Comparison of ENCODE assay signal across 8 mouse cellular contexts in the genomic region with DNA sequence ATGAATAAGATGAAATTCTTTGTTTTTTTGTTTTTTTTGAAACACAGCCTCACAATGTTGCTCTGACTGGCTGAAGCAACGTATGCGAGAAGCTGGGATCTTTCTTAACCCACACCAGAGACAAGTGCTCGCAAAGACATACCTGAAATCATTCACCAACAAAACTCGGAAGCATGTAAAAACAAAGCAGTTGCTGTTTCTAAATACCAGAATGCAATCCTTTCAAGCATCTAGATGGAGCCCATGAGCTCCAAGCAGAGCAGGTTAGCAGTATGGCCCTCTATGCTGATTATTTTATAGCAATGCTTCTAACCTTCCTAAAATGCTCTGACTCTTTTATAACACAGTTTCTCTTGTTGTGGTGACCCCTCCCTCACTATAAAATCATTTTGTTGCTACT. TPM values are rescaled to one million over a fixed set of nuclear protein-coding genes. Genes with fewer than 3 reads are reported as not detected.
DNase-seq lines count a peak whose midpoint lies in the region; ATAC-seq and TF ChIP-seq lines count a peak whose summit lies in the region.

No protein-coding gene starts in this region.

- peak overlapping the region; percentile 93 for H3K27ac ChIP-seq in embryonic fibroblast, embryonic 13.5 days (ENCODE audit: insufficient read depth, low read length)
- peak overlapping the region; percentile 92 for H3K27ac ChIP-seq in liver, embryonic 13.5 days

- H3K27me3 ChIP-seq in liver, embryonic 13.5 days: no peaks in the 10 kb centered on the region

- no peak for TF ChIP-seq POLR2A in embryonic fibroblast, embryonic 13.5 days (IDR thresholded peaks at IDR 0.05; ENCODE audit: low read depth, low read length)

- H3K4me2 ChIP-seq in liver, embryonic 13.5 days: peak overlapping the region; percentile 91

- H3K36me3 ChIP-seq in liver, embryonic 13.5 days: peaks cover 19% of the 10 kb centered on the region

- peak overlapping the region; percentile 100 for H3K9ac ChIP-seq in liver, embryonic 13.5 days

- ATAC-seq in liver, embryonic 13.5 days (ENCODE audit: low read depth): no peak

- intact Hi-C loops in left cerebral cortex, postnatal 10 days (cut with DNase I): no loop called here

- no peak for TF ChIP-seq CTCF in embryonic fibroblast, embryonic 13.5 days (IDR thresholded peaks at IDR 0.05; ENCODE audit: borderline replicate concordance, insufficient read depth, low read length)

- peak overlapping the region; percentile 73 for H3K4me3 ChIP-seq in embryonic fibroblast, embryonic 13.5 days (ENCODE audit: insufficient read depth, low read length)
- peak overlapping the region; percentile 100 for H3K4me3 ChIP-seq in liver, embryonic 13.5 days (replicated peaks)

- DNase-seq in embryo, embryonic 9.5 days (ENCODE audit: extremely low spot score): peak; percentile 12
- no peak for DNase-seq in embryo, embryonic 10 days (ENCODE audit: low spot score)
- DNase-seq in 416B (ENCODE audit: low read depth): peak; percentile 53
- DNase-seq in liver, embryonic 13.5 days: no peak
- no peak for DNase-seq in frontal cortex, postnatal 36 days (ENCODE audit: low spot score in 2 of 2)
- DNase-seq in urinary bladder, adult 2 months (ENCODE audit: low spot score): no peak
- no peak for DNase-seq in left cerebral cortex, postnatal 10 days (ENCODE audit: extremely low spot score in 1 of 2, low spot score in 2 of 2)

- no peaks in the 10 kb centered on the region for H3K9me3 ChIP-seq in liver, embryonic 13.5 days (replicated peaks)

- WGBS in liver, embryonic 13.5 days (ENCODE audit: insufficient replicate concordance): 21% methylated on average over 4 of the region's 4 CpGs

- H3K4me1 ChIP-seq in embryonic fibroblast, embryonic 13.5 days (ENCODE audit: control insufficient read depth, insufficient read depth, low read length): peaks cover 4% of the 10 kb centered on the region; the same call in 1 of the 2 replicates
- H3K4me1 ChIP-seq in liver, embryonic 13.5 days (replicated peaks): peaks cover 32% of the 10 kb centered on the region

RNA-seq across cellular contexts. Expression of gene Ppp4r3a, which starts 0.7 kb away (rescaled TPM):
- 84.8 and 92.5 TPM in 2 replicates for polyA plus RNA-seq in embryonic fibroblast, embryonic 13.5 days (2011; ENCODE audit: insufficient read length, low read depth, missing spikeins)
- 19.1 and 25.9 TPM in 2 replicates for polyA plus RNA-seq in liver, embryonic 13.5 days (2015; fragmentation: Nextera tagmentation; extraction: Ambion mirVana)
- 31.2 and 33.4 TPM in 2 replicates for polyA plus RNA-seq in urinary bladder, adult 2 months (2012; rRNA removed)
- 10 to 100 TPM; 38.0 to 39.5 TPM for total RNA-seq in left cerebral cortex, postnatal 10 days (2021)

RNA-seq across cellular contexts. Expression of gene Ccdc88c, which starts 55.4 kb away (rescaled TPM):
- 1.6 and 2.2 TPM in 2 replicates for polyA plus RNA-seq in embryonic fibroblast, embryonic 13.5 days (2011; ENCODE audit: insufficient read length, low read depth, missing spikeins)
- polyA plus RNA-seq in liver, embryonic 13.5 days (2015; fragmentation: Nextera tagmentation; extraction: Ambion mirVana): 5.4 and 5.8 TPM in 2 replicates
- polyA plus RNA-seq in urinary bladder, adult 2 months (2012; rRNA removed): 14.3 and 23.3 TPM in 2 replicates
- total RNA-seq in left cerebral cortex, postnatal 10 days (2021): 10 to 100 TPM; 26.3 TPM

Comparison
In these comparisons a context has a peak if more than half of its experiments do, and no peak if none do; other contexts are left out.
1. DNase-seq: peak in embryo, embryonic 9.5 days (single experiment) and 416B (single experiment); none in embryo, embryonic 10 days (single experiment), liver, embryonic 13.5 days (single experiment), frontal cortex, postnatal 36 days (0 of 2), urinary bladder, adult 2 months (single experiment) and left cerebral cortex, postnatal 10 days (0 of 2).